In genomic region chr17:67989716-67990115, GRCm38 (mm10) we compare ENCODE assay signal across 12 mouse cellular contexts. TPM values are rescaled to one million over a fixed set of nuclear protein-coding genes. Genes with fewer than 3 reads are reported as not detected.
DNase-seq lines count a peak whose midpoint lies in the region; ATAC-seq and TF ChIP-seq lines count a peak whose summit lies in the region.
"Had no signal": no experiment of that assay in that cellular context is flagged by ENCODE, and none has a peak within 500 bp of the region (broad histone marks: within the 10 kb centered on the region; RNA-seq: fewer than 3 reads in every experiment).

No protein-coding gene starts in this region.

- no peak for DNase-seq in heart, adult 2 months
- DNase-seq in heart, postnatal 10 days: no peak
- DNase-seq in liver, adult 2 months (ENCODE audit: extremely low read depth, low read depth, low spot score): peak; percentile 9
- DNase-seq in liver: no peak
- DNase-seq in lung, postnatal 36 days: peak; percentile 10
- no peak for DNase-seq in spleen, adult 12 weeks (ENCODE audit: low spot score)
- no peak for DNase-seq in thymus, postnatal 0 days (ENCODE audit: low spot score)
- DNase-seq: layer of hippocampus, adult 9-11 months; right cerebral cortex, postnatal 14 days had no signal

- no peaks in the 10 kb centered on the region for H3K79me2 ChIP-seq in heart, adult 2 months (replicated peaks; ENCODE audit: control insufficient read depth, insufficient read depth, low read length)
- H3K79me2 ChIP-seq in liver, adult 2 months (ENCODE audit: control insufficient read depth, insufficient read depth, low read length): no peaks in the 10 kb centered on the region

- peak overlapping the region; percentile 46 for H3K4me2 ChIP-seq in embryonic facial prominence, embryonic 13.5 days
- H3K4me2 ChIP-seq: hindbrain, embryonic 14.5 days; neural tube, embryonic 12.5 days had no signal

- TF ChIP-seq CTCF in heart, adult 2 months (IDR thresholded peaks at IDR 0.05): no peak
- TF ChIP-seq CTCF in liver, adult 2 months (IDR thresholded peaks at IDR 0.05; ENCODE audit: low read depth, low read length): no peak

- H3K9ac ChIP-seq in heart, adult 2 months (ENCODE audit: low read depth, low read length): no peak overlapping the region
- H3K9ac ChIP-seq in liver, adult 2 months (ENCODE audit: low read depth, low read length): no peak overlapping the region
- H3K9ac ChIP-seq in embryonic facial prominence, embryonic 13.5 days: no peak overlapping the region
- H3K9ac ChIP-seq: hindbrain, embryonic 14.5 days; neural tube, embryonic 12.5 days had no signal

- no peaks in the 10 kb centered on the region for H3K36me3 ChIP-seq in heart, adult 2 months (ENCODE audit: control insufficient read depth, insufficient read depth, low read length)
- no peaks in the 10 kb centered on the region for H3K36me3 ChIP-seq in liver, adult 2 months (ENCODE audit: control insufficient read depth, insufficient read depth, low read length)
- H3K36me3 ChIP-seq in embryonic facial prominence, embryonic 13.5 days: peaks cover 4% of the 10 kb centered on the region
- H3K36me3 ChIP-seq: neural tube, embryonic 12.5 days had no signal

- no peak for ATAC-seq in embryonic facial prominence, embryonic 13.5 days (ENCODE audit: insufficient number of reproducible peaks, insufficient read depth, low FRiP score, low TSS enrichment, low read depth)

- no peak for TF ChIP-seq EP300 in heart, adult 2 months (IDR thresholded peaks at IDR 0.05; ENCODE audit: insufficient read depth, low read depth, low read length)

- no peaks in the 10 kb centered on the region for H3K27me3 ChIP-seq in heart, adult 2 months (ENCODE audit: control insufficient read depth, insufficient read depth, low read length)
- H3K27me3 ChIP-seq in liver, adult 2 months (ENCODE audit: control insufficient read depth, insufficient read depth, low read length): no peaks in the 10 kb centered on the region; the same call in 1 of the 2 replicates
- no peaks in the 10 kb centered on the region for H3K27me3 ChIP-seq in embryonic facial prominence, embryonic 13.5 days
- H3K27me3 ChIP-seq: neural tube, embryonic 12.5 days had no signal

- H3K27ac ChIP-seq in heart, adult 2 months: peak overlapping the region; percentile 20; the same call in 1 of the 2 replicates
- H3K27ac ChIP-seq in liver, adult 2 months (replicated peaks; ENCODE audit: insufficient read depth, low read depth, low read length): peak overlapping the region; percentile 31; the same call in 1 of the 2 replicates
- H3K27ac ChIP-seq in embryonic facial prominence, embryonic 13.5 days: peak overlapping the region; percentile 87
- H3K27ac ChIP-seq: hindbrain, embryonic 14.5 days; neural tube, embryonic 12.5 days had no signal

- H3K4me3 ChIP-seq in heart, adult 2 months: no peak overlapping the region
- no peak overlapping the region for H3K4me3 ChIP-seq in liver, adult 2 months (ENCODE audit: insufficient read depth, low read depth, low read length)
- H3K4me3 ChIP-seq in embryonic facial prominence, embryonic 13.5 days: no peak overlapping the region
- H3K4me3 ChIP-seq: neural tube, embryonic 12.5 days had no signal

- no peak for TF ChIP-seq POLR2A in heart, adult 2 months (IDR thresholded peaks at IDR 0.05; ENCODE audit: insufficient read depth, low read depth, low read length)
- TF ChIP-seq POLR2A in liver, adult 2 months (IDR thresholded peaks at IDR 0.05; ENCODE audit: extremely low read depth, insufficient read depth, low read length): no peak

- intact Hi-C loops in heart, adult 2 months (cut with DNase I): no loop called here
- intact Hi-C loops in heart, postnatal 10 days (cut with DNase I): no loop called here

- peaks cover 7% of the 10 kb centered on the region for H3K4me1 ChIP-seq in heart, adult 2 months (ENCODE audit: control insufficient read depth, insufficient read depth, low read length)
- no peaks in the 10 kb centered on the region for H3K4me1 ChIP-seq in liver, adult 2 months (ENCODE audit: control insufficient read depth, insufficient read depth, low read length)
- peaks cover 37% of the 10 kb centered on the region for H3K4me1 ChIP-seq in embryonic facial prominence, embryonic 13.5 days

- WGBS in heart, adult 2 months: 41% methylated on average over 5 of the region's 5 CpGs
- WGBS in liver, adult 2 months: 16% methylated on average over 5 of the region's 5 CpGs
- WGBS in embryonic facial prominence, embryonic 13.5 days: 13% methylated on average over 5 of the region's 5 CpGs

- no peaks in the 10 kb centered on the region for H3K9me3 ChIP-seq in embryonic facial prominence, embryonic 13.5 days
- H3K9me3 ChIP-seq: neural tube, embryonic 12.5 days had no signal

RNA-seq across cellular contexts. Expression of gene Arhgap28, which starts 14.2 kb away (rescaled TPM):
- 1 to 10 TPM; 1.6 to 2.5 TPM for total RNA-seq in heart, adult 2 months (2021)
- polyA plus RNA-seq in heart, adult 2 months (2012; rRNA removed): 1.9 and 3.3 TPM in 2 replicates
- 10 to 100 TPM in 1 of 2 experiments, 1 to 10 TPM in 1; 6.3 to 10.7 TPM for total RNA-seq in heart, postnatal 10 days (2021)
- total RNA-seq in liver, adult 2 months (2014; rRNA removed): 0.37 and 0.40 TPM in 2 replicates
- 0.11 and 0.17 TPM in 2 replicates for polyA plus RNA-seq in liver, adult 2 months (2012; rRNA removed)
- 56.6 and 68.0 TPM in 2 replicates for polyA plus RNA-seq in embryonic facial prominence, embryonic 13.5 days (2015; fragmentation: Nextera tagmentation; extraction: Ambion mirVana)
- 0.82 and 1.0 TPM in 2 replicates for polyA plus RNA-seq in thymus, postnatal 0 days (2015; fragmentation: Nextera tagmentation; extraction: Ambion mirVana)

Comparison
In these comparisons a context has a peak if more than half of its experiments do, and no peak if none do; other contexts are left out.
1. DNase-seq: peak in liver, adult 2 months (single experiment) and lung, postnatal 36 days (single experiment); none in heart, adult 2 months (0 of 2), heart, postnatal 10 days (0 of 2), liver (single experiment), spleen, adult 12 weeks (single experiment) and thymus, postnatal 0 days (single experiment).
2. H3K27ac ChIP-seq: peak in every context shown above with its lines; median percentile 87 in embryonic facial prominence, embryonic 13.5 days; 31 in liver, adult 2 months; 20 in heart, adult 2 months.
3. RNA of gene Arhgap28, which starts 14.2 kb away (polyA plus RNA-seq): 56.6 to 68.0 TPM in embryonic facial prominence, embryonic 13.5 days; 1.9 to 3.3 TPM in heart, adult 2 months, 0.82 to 1.0 TPM in thymus, postnatal 0 days and 0.11 to 0.17 TPM in liver, adult 2 months; every median in the first group is over 10 times any median in the second.